Mouse (Mus musculus) retina, adult 2 months (tissue): ENCODE measurements around the gene Mafk.

ENCODE experiments used
- DNase-seq: peaks from one replicate; pipeline ENCODE4 v3.0.0-alpha.2; 2012; ENCODE audit warnings: low read depth, low spot score

The Mafk gene

DNA sequence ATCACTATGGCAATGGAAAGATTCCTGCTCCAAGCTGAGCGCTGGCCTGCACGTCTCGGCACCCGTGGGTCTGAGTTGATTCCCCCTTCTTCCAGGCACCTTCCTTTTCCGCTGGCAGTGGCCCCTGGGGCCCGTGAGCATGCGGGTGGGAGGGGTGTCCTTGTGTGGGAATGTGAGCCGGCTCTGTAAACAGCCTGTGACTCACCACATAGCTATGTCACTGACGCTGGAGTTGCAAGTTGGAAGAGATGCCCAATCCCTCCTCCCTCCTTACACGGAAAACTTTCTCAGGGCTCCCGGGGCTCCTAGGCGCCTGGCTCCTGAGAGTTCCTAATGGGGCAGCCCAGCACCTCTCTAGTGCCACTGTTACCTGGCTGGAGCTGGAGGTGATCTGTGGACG is 5.6 kb downstream of the Mafk start:
- no peak for DNase-seq

DNA sequence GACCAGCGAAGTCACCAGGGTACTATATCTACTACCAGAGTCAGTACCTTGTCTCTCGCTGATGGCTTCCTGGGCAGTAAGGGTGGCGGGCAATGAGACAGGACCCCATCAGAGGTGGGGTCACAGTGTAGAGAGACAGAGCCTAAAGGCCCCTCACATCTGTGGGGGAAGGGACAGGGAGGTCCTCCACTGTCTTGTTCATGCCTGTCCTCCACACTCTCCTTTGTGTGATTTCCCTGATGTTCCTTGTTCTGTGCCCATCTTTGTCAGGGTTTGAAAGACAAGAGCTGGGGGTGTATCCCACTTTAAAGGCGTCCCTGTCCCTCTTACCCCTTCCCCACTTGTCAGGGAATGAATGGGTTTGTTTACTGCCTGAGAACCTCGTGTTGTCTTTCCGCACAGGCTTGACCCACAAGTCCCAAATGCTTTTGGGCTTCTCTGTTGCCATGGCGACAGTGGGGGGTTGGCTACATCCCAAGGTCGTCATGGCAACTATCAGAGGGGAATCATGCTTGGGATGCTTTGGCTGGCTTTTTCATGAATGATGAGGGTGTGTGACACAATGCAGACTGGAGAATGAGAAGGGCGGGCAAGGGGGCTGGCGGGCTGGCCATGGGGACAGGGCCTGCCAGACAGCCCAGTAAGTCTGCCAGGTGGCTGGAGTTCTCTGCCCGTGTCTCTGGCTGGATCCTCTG is 6.3 kb downstream of the Mafk start:
- DNase-seq: peak; percentile 50

DNA sequence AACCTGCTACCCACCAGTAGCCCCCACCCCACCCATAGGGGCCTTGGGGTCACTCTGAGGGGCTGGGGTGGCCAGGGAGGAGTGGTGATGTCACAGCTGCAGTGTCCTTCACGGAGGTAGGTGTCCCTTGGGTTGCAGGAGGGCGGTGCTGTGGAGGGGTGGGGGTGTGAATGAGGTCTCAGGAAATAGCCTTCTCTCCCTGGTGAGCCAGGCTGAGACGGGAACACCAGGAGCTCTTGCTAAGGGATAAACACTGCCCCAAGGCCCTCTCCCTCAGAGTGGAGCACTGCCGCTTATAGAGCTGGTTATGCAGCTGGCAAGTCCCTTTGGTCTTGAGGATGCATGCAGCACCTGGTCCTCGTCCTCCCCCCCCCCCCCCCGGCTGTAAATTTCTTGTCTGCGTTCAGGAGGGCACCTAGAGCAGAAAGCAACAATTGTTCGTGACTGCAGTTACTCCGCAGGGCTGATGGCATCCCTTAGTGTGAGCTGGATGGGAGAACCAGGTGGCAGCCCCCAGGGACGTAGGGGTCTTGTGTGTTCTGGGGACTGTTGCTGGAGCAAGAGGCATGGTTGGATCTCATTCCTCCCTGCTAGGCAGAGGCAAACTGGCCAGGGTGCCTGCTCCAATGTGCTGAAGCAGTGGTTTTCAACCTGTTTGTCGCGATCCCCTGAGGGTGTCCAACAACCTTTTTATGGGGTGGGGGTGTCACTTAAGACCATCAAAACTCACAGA is 7.0 kb downstream of the Mafk start:
- DNase-seq: no peak

DNA sequence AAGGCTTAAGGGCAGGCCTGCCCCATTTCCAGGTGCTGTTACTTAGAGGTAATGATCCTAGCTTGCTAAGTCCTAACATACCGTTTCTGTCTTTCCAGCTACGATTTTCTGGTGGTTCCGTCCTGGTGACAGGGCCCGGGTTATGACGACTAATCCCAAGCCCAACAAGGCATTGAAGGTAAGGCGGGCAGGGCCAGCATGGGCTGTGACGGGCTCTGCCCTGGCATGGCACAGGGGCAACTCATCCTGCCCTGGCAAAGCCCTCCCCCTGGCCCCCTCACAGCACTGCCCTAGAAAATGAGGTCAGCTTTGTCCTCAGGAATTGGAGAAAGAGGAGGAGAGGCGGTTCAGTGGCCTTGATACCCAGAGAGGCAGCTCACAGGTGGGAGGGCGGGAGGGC is 7.7 kb downstream of the Mafk start:
- no peak for DNase-seq

DNA sequence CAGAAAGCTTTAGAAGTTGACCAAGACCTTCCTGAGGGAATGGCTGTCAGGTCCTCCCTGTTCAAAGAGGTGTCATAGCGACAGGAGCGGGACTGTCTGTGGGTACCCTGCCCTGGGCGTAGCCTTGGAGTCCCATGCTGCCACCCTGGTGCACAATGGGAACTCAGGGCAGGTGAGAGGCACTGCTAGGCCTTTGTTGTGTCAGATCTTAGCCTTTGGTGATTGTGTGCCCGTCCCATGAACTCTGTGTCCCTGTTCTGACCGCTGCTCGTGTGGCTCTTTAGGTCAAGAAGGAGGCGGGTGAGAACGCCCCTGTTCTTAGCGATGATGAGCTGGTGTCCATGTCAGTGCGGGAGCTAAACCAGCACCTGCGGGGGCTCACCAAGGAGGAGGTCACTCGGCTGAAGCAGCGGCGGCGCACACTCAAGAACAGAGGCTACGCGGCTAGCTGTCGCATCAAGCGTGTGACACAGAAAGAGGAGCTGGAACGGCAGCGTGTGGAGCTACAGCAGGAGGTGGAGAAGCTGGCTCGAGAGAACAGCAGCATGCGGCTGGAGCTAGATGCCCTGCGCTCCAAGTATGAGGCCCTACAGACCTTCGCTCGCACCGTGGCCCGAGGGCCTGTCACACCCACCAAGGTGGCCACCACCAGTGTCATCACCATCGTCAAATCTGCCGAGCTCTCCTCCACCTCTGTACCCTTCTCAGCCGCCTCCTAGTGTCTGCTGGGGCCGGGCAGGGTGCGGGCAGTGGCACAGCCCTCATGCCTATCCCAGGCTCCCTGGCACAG is 8.7 kb downstream of the Mafk start:
- no peak for DNase-seq

DNA sequence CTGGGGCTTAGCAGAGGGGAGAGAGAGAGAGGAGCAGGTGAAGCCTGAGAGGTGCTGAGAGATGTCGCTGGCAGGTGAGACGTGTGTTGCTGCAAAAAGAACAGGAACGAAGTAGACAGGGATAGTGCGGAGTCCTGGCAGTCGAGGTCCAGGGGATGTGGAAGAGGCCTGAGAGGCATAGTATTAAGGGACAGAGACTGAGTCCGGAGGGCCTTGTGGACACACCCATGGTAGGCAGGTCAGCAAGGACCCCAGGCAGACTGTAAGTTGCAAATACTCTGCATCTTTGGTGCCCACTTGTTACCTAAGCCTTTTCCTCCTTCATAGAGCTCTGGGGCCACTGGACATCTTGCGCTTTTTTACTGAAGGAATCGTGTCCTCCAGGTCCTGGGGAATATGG is 9.9 kb downstream of the Mafk start:
- DNase-seq: no peak

DNA sequence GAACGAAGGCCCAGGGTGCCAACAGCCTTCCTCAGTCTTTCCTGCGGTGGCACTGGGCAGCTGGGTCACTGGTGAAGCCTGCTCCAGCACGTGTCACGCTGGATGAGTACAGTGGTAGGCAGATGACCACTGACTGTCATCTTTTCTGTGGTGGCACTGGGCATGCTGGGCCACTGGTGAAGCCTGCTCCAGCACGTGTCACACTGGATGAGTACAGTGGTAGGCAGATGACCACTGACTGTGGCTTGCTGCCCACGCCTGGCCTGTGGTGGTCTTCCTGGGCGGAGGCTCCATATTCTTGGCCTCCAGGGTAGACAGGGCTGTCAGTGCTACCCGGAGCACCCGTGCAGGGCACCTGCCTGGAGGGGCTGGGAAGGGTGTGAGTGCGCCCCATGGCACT is 10.6 kb downstream of the Mafk start:
- DNase-seq: no peak

DNA sequence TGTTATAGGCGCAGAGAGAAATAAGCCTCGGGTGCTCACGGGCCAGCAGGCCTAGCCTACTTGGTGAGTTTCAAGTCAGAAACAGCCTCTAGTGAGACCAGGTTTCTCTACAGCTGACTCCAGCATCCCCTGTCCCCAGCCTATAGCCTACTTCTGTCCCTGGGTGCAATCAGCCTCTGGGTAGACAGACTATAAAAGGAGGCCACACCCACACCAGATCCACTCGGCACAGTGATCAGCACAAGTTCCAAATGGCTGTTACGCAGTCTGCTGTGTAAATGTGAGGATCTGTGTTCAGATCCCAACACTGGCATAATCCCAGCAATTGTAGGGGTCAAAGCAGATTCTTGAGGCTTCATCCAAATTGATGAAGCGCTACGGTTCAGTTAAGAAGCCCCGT is 11.9 kb downstream of the Mafk start:
- DNase-seq: no peak

DNA sequence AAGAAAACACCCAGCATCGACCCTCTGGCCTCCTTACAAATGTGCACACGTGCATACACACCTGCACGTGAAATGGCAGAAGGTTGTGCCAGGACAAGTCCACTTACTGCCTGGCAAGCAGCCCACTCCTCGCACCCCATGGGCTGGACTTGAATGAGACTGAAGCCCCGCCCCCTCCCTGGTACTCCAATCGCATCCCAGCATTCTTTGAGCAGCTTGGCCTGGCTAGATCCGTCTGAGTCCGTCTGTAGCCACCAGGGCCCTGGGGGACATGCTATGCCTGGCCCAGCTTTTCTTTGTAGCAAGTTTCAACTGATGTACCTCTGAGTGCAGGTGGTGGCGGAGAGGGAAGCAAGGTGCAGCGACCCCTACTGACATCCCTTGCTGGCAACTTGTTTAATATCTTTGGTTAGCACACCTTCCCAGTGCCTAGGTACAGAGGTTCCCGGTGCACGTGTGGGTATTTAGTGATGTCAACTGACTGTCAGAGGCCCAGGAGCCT is 12.3 kb downstream of the Mafk start:
- DNase-seq: no peak

DNA sequence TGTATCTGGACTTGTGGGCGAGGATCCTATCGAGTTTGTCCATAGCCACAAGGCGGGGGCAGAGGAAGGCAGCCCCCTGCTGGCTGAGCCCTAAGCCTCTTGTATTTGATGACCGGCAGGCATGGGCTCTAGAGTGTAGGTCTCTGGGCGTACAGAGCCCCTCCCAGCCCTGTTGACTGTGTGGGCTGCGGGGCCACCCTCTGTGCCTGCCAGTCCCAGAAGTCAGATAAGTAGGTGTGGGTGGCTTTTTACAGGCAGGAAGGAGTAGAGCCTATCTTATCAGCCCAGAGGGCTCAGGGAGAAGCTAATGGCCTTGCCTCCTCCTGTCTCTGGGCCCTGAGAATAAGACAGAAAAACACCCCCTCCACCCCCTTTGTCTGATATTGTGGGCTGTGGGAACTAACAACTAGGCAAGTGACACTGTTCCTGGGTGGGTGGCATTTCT is 12.8 kb downstream of the Mafk start:
- no peak for DNase-seq

DNA sequence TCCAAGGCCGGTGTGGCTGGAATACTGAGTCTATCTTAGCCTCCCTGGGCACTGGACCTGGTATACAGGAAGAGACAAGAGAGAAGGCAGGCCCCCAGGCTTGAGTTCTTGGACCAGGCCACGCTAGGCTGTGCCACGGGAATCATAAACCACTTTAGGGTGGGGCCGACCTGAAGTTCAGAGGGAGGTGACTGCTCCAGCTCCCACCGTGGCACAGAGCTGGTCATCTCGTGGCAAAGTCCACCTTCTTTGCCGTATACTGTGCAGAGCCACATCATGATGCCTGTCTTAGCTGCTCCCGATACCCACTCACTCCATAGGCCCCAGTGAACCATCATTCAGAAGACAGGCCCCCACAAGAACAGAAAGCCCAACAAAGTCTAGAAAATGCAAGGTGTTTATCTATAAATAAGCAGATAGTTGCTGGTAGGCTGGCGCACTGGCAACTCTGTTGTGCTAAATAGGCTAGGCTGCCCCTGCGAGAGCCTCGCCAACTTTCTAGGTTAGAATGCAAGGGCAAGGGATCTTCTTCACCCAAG is 13.3 kb downstream of the Mafk start:
- DNase-seq: no peak

DNA sequence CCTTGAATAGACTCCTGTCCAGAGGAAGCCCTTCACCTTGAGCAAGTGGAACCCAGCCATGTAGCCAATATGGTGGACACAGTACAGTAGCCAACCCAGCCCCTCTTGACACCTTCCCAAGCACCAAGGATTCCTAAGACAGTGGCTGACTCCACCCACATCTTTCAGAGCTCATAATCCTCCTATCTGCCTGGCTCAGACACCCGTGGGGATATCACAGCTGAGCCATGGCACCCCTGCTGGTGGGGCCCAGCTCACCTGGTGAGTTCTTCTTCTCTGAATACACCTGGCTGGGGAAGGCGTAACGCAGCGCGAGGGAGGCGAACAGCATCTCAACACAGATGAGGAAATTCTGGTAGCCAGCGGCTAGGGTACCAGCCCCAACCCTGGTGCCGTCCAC is 14.6 kb downstream of the Mafk start:
- no peak for DNase-seq

DNA sequence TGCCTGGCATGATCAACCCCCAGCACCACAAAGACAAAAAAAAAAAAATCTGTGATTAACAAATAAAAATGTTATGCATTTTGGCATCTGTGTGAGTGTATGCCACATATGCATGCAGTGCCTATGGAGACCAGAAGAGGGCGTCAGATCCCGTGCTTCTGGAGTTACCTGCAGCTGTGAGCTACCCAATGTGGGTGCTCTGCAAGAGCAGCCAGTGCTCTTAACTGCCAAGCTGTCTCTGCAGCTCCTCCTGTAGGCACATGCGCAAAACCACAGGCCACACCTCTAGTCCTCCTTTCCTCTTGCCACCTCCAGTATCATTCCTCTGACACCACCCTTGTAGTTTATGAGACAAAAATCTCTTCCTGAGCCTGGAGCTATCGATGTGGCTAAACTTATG is 18.1 kb downstream of the Mafk start:
- DNase-seq: no peak

DNA sequence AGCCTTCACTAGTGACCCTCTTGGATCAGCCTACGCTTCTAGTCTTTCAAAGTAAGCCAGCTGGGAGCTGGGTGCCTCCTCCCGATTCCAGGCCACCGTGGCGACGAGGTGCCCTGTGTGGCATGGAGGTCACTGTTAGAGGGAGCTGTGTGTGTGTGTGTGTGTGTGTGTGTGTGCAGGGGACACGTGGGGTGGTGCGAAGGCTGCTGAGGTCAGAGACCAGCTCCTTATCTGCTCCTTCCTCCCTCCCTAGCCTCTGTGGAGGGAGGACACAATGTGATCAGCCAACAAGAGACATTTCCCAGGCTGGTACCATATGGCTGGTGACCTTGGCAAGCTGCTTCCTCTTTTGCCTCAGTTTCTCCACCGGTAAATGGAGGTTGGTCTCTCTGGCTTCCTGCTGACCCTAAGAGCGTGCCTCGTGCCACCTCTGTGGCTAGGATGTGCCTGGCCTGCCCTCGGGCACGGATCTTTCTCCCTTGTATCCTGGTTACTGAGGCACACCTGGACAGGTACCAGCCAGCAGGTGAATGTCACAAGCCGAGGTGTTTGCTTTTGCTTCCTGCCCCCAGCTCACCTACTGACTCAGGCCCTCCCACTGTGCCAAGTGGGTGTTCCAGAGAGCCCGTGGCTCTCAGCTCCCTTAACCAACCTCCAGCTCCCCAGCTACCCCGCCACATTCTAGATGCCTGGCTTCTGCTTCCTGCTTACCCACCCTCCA is 20.5 kb downstream of the Mafk start:
- no peak for DNase-seq

DNA sequence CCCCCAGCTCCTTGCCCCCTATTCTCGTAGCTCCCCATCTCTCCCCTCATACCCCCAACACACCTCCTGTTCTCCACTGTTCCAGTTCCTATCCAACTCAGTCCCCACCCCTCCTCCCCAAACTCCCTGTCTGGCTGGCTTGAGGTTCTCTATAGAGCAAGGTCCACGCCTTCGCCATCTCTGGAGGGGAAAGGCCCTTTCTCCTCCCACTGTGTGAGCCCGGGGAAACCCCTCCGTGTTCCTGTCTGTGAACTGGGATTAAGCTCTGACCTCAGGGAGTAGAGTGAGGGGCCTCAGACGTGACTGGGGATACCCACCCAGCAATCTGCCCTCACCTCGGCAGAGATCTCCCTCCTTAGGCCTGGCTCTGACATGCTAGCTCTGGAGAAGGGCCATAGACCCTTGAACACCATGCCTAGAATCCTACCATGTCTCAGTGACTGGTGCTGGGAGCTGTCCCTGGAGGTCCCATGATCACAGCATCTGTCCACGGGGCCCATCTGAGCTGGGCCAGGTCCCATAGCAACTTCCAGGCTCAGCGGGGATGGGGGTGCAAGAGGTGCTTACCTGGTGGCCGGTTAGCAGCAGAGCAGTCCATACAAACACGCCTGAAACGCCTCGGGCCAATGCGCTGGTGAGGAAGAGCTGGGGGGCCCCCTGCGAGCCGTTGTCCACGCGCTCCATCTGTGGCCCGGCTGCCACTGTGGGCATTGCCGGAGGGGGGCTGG is 21.2 kb downstream of the Mafk start:
- DNase-seq: no peak

DNA sequence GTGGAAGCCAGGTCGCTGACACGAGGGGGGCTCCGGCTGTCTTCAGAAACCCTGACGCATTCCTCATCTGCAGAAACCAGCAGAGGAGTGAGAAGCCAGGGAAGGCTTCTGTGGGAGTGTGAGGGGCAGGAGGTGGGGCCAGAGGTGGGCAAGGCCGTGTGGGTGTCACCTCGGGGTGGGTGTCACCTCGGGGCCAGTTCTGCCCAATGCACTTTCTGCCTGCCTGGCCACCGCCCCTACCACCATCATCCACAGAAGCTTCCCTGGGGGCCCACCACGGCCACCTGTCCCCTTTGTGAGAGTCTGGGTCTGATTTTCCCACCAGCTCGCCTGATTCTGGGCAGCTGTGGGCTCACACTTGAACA is 21.8 kb downstream of the Mafk start:
- no peak for DNase-seq

DNA sequence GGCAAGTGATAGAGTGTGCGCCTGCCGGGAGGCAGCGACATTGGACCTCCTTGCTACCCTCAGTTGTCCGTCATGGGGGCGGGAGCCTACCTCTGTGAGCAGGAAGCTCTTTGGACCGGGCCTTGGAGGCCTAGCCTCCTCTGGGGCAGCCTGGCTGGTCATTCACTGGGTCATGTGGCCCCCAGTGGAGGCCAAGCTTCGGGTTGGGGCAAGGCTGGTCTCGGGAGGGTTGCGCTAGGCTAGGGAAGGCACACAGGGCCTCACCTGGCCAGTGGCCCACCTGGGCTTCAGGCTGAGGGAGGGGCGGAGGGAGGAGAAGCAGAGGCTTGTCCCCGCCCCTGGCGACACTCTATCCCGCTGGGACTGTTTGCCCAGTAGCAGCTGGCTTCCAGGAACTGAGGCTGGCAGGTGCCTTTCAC is 22.7 kb downstream of the Mafk start:
- no peak for DNase-seq

DNA sequence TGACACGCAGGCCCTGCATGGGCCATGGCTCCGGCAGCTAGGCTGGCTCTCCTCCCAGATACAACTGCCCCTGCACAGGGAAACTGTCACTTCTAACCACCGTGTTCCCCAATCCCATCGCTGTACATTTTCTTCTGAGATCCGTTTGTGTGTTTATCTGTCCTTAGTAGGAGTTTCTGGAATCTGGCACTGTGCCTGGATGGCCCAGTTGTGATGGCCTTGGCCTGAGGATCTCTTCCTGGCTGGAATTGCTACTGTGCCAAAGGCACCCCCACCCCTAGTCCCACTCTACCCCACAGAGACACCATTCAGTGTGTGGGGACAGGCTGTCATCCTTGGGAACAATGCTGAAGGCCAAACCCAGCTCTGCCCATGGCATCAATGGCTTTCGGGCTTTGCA is 24.7 kb downstream of the Mafk start:
- no peak for DNase-seq

DNA sequence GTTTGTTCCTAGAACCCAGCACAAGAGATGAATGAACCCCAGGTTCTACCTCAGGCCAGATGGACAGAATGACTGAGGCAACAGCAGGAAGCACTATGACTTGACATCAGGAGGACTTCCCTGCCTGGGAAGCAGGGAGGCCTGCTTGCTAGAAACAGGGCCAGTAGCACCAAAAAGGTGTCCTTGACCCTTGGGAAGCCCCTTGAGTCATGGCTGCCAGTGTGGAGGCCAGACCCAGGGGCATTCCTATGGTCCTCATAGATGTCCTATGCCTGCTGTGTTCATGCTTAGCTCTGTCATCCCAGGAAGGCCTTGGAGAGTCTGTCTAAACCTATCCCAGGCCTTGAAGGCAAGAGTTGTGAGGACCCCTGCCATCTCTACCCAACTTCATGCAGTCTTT is 25.1 kb downstream of the Mafk start:
- DNase-seq: no peak

DNA sequence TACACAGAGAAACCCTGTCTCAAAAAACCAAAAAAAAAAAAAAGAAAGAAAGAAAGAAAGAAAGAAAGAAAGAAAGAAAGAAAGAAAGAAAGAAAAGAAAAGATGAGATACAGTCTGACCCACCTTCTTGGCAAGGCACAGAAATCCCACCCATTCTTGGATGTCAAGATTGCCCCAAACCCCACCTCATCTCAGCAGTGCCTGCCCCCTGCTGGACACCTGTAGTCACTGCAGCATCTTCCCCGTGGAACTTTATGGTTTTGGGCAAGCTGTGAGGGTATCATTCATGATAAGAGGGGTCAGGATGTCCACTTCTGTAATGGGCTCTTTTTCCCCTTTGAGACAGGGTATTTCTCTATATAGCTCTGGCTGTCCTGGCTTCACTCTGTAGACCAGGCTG is 26.0 kb downstream of the Mafk start:
- no peak for DNase-seq

DNA sequence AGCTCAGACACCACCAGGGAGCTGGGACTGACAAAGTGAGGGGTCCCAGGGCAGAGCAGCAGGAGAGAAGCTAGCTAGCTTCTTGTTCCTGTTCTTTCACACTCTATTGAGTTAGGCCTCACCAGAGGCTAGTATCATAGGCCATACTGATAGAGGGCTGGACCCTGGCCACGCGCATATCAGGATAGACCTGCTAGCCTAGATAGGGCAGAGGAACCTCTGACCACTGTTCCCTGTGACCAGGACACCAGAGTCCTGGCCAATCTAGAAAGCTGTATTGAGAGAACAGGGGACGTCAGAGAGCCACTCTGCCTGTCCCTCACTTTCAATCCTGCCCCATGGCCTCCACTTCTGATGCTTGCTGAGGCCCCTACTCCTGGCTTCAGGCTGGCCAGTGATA is 26.7 kb downstream of the Mafk start:
- DNase-seq: no peak
